23 mouse cellular contexts compared by ENCODE assay signal in the genomic region with DNA sequence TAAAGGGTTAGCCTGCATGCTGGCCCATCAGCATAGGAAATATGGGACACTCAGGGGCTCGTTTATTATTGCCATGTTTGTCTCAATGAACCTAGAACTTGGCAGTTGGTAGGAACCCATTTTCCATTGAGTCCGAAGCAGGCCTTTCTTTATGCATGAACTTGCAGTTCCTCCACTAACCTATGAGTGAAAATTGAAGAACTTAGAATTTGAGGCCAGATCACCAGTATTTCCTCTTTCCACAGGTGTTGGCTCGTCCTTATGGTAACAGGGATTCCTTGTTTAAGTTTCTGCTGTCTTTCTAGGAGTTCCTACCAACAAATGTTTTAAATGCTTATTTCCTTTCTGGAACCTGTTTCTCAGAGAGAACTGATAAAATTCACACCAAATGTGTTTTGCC.
DNase-seq lines count a peak whose midpoint lies in the region; ATAC-seq and TF ChIP-seq lines count a peak whose summit lies in the region.
"Had no signal": no experiment of that assay in that cellular context is flagged by ENCODE, and none has a peak within 500 bp of the region (broad histone marks: within the 10 kb centered on the region; RNA-seq: fewer than 3 reads in every experiment).

No protein-coding gene starts in this region.

- in situ Hi-C loops in CH12.LX (cut with MboI; ENCODE audit: low pct_ligation_motif_present, low pct_unique_long_range_greater_than_20kb, low sequenced_read_pairs) = no loop called here

- TF ChIP-seq CTCF in CH12.LX (conservative IDR thresholded peaks at IDR 0.05 in 1 of 2, IDR thresholded peaks at IDR 0.05 in 1 of 2; ENCODE audit: low read depth in 2 of 2, low read length in 2 of 2) = no peak
- no peak for TF ChIP-seq CTCF in MEL (IDR thresholded peaks at IDR 0.05 in 2 of 3, conservative IDR thresholded peaks at IDR 0.05 in 1 of 3; ENCODE audit: control insufficient read depth in 1 of 3, insufficient read depth in 1 of 3, low read depth in 2 of 3, low read length in 3 of 3, poor library complexity in 1 of 3, severe bottlenecking in 1 of 3)

- dilution Hi-C loops in CH12.LX (cut with MboI; ENCODE audit: extremely low pct_ligation_motif_present, extremely low pct_unique_long_range_greater_than_20kb, low sequenced_read_pairs) = no loop called here

- H3K27me3 ChIP-seq in CH12.LX (replicated peaks) (no peaks in the 10 kb centered on the region), MEL (ENCODE audit: control insufficient read depth in 1 of 2, insufficient read depth in 2 of 2, low read length in 2 of 2) (no peaks in the 10 kb centered on the region)
- H3K27me3 ChIP-seq: embryonic facial prominence, embryonic 13.5 days; embryonic facial prominence, embryonic 15.5 days; forebrain, embryonic 12.5 days had no signal

- H3K4me2 ChIP-seq in CH12.LX (ENCODE audit: insufficient read depth, low read depth, poor library complexity, severe bottlenecking) = no peak overlapping the region
- H3K4me2 ChIP-seq: embryonic facial prominence, embryonic 13.5 days; embryonic facial prominence, embryonic 15.5 days; forebrain, embryonic 12.5 days had no signal

- H3K9me3 ChIP-seq in CH12.LX (replicated peaks; ENCODE audit: low read length) = no peaks in the 10 kb centered on the region
- H3K9me3 ChIP-seq in MEL (replicated peaks; ENCODE audit: insufficient read depth, low read length) = no peaks in the 10 kb centered on the region
- H3K9me3 ChIP-seq: embryonic facial prominence, embryonic 13.5 days; embryonic facial prominence, embryonic 15.5 days; forebrain, embryonic 10.5 days; forebrain, embryonic 12.5 days had no signal

- no peaks in the 10 kb centered on the region for H3K36me3 ChIP-seq in CH12.LX (replicated peaks in 1 of 2; ENCODE audit: control insufficient read depth in 1 of 2, insufficient read depth in 1 of 2, low read length in 1 of 2)
- H3K36me3 ChIP-seq in MEL (ENCODE audit: control insufficient read depth in 1 of 2, insufficient read depth in 2 of 2, low read length in 2 of 2) = peaks cover 0 to 41% of the 10 kb centered on the region in 2 experiments; a peak in 2 of 4 replicates
- H3K36me3 ChIP-seq: embryonic facial prominence, embryonic 13.5 days; embryonic facial prominence, embryonic 15.5 days; forebrain, embryonic 10.5 days; forebrain, embryonic 12.5 days had no signal

- H3K9ac ChIP-seq in CH12.LX (ENCODE audit: insufficient read depth, low read depth) (no peak overlapping the region; the same call in 1 of the 2 replicates), MEL (ENCODE audit: control insufficient read depth, low read depth, low read length, poor library complexity, severe bottlenecking) (no peak overlapping the region)
- H3K9ac ChIP-seq: embryonic facial prominence, embryonic 13.5 days; embryonic facial prominence, embryonic 15.5 days; forebrain, embryonic 12.5 days had no signal

- H3K79me2 ChIP-seq in CH12.LX (replicated peaks; ENCODE audit: control insufficient read depth, extremely low read depth, insufficient read depth, poor library complexity, severe bottlenecking) (no peaks in the 10 kb centered on the region), MEL (ENCODE audit: control insufficient read depth, insufficient read depth, low read length, poor library complexity) (no peaks in the 10 kb centered on the region; the same call in 1 of the 2 replicates)

- no peak overlapping the region for H3K4me3 ChIP-seq in CH12.LX (replicated peaks in 1 of 3; ENCODE audit: low read depth in 2 of 3, low read length in 2 of 3, poor library complexity in 1 of 3)
- no peak overlapping the region for H3K4me3 ChIP-seq in MEL (ENCODE audit: control insufficient read depth in 1 of 2, insufficient read depth in 1 of 2, low read depth in 2 of 2, low read length in 2 of 2)
- H3K4me3 ChIP-seq: embryonic facial prominence, embryonic 13.5 days; embryonic facial prominence, embryonic 15.5 days; forebrain, embryonic 10.5 days; forebrain, embryonic 12.5 days had no signal

- TF ChIP-seq EP300 in CH12.LX (IDR thresholded peaks at IDR 0.05; ENCODE audit: low read length) (peak; percentile 29; the same call in 1 of the 2 replicates), MEL (IDR thresholded peaks at IDR 0.05; ENCODE audit: low read depth in 1 of 2, low read length in 2 of 2) (no peak)

- no peak for TF ChIP-seq RAD21 in CH12.LX (IDR thresholded peaks at IDR 0.05; ENCODE audit: low read depth, low read length)
- TF ChIP-seq RAD21 in MEL (IDR thresholded peaks at IDR 0.05; ENCODE audit: low read depth, low read length) = no peak

- H3K4me1 ChIP-seq in CH12.LX (ENCODE audit: control insufficient read depth in 1 of 2, insufficient read depth in 2 of 2) (peaks cover 8 to 21% of the 10 kb centered on the region in 2 experiments), MEL (ENCODE audit: control insufficient read depth in 1 of 2, insufficient read depth in 2 of 2, low read length in 2 of 2) (peaks cover 24 to 32% of the 10 kb centered on the region in 2 experiments)
- H3K4me1 ChIP-seq: embryonic facial prominence, embryonic 15.5 days had no signal

- H3K27ac ChIP-seq in CH12.LX (ENCODE audit: insufficient read depth, low read depth) (no peak overlapping the region), MEL (ENCODE audit: control insufficient read depth, low read depth, low read length) (peak overlapping the region; percentile 33)
- H3K27ac ChIP-seq: embryonic facial prominence, embryonic 13.5 days; embryonic facial prominence, embryonic 15.5 days; forebrain, embryonic 10.5 days; forebrain, embryonic 12.5 days had no signal

- 0 out of 2 replicates have a peak, but pooled peaks have one; percentile 14 for ATAC-seq in common myeloid progenitor, adult 5-6 weeks (replicated peaks; ENCODE audit: low read depth, poor library complexity, severe bottlenecking)
- peak; percentile 36 for ATAC-seq in megakaryocyte, adult 5-6 weeks (ENCODE audit: poor library complexity, severe bottlenecking)
- no peak for ATAC-seq in erythroid progenitor cell, adult 5-6 weeks (replicated peaks; ENCODE audit: low FRiP score, poor library complexity, severe bottlenecking)
- ATAC-seq in CD4-positive, CD25-positive, alpha-beta regulatory T cell, adult 4 months = no peak
- ATAC-seq: forebrain, embryonic 14.5 days; forebrain, embryonic 16.5 days had no signal

- DNase-seq in CH12.LX (ENCODE audit: extremely low read depth) (peak; percentile 42), MEL (ENCODE audit: low read depth, low spot score) (peak; percentile 61)
- DNase-seq in adrenal gland, postnatal 14 days = no peak
- DNase-seq in ovary, adult 18-20 months (ENCODE audit: low spot score) = no peak
- DNase-seq: adrenal gland, adult 2 months; adrenal gland, postnatal 10 days; adrenal gland, postnatal 36 days; cerebellum, adult 11-12 months; cerebellum, adult 2 months; cerebellum, adult 9-10 months; cerebellum, postnatal 10 days; cerebellum, postnatal 25 days; embryo, embryonic 11 days had no signal

- TF ChIP-seq POLR2A in CH12.LX (IDR thresholded peaks at IDR 0.05; ENCODE audit: low read depth, low read length) (no peak), MEL (IDR thresholded peaks at IDR 0.05; ENCODE audit: control insufficient read depth in 1 of 2, insufficient read depth in 1 of 2, low read depth in 1 of 2, low read length in 2 of 2, poor library complexity in 1 of 2) (no peak)

TF ChIP-seq in CH12.LX, 34 proteins besides CTCF, POLR2A, EP300 and RAD21 (continues in another document):
- TF ChIP-seq BHLHE40 (IDR thresholded peaks at IDR 0.05; ENCODE audit: low read depth, low read length) (no peak), CHD1 (IDR thresholded peaks at IDR 0.05; ENCODE audit: low read depth, low read length) (no peak), JUND (conservative IDR thresholded peaks at IDR 0.05; ENCODE audit: low read depth, low read length) (no peak), HCFC1 (IDR thresholded peaks at IDR 0.05; ENCODE audit: low read depth, low read length) (no peak), RCOR1 (conservative IDR thresholded peaks at IDR 0.05; ENCODE audit: low read depth, low read length) (no peak), MAX (IDR thresholded peaks at IDR 0.05; ENCODE audit: low read length) (no peak), CHD2 (IDR thresholded peaks at IDR 0.05; ENCODE audit: low read length) (no peak), ZNF384 (IDR thresholded peaks at IDR 0.05; ENCODE audit: low read depth, low read length) (no peak), ETS1 (conservative IDR thresholded peaks at IDR 0.05; ENCODE audit: low read depth, low read length) (no peak), USF2 (conservative IDR thresholded peaks at IDR 0.05; ENCODE audit: low read depth, low read length) (no peak), MEF2A (IDR thresholded peaks at IDR 0.05; ENCODE audit: borderline replicate concordance, low read depth, low read length) (no peak), NELFE (IDR thresholded peaks at IDR 0.05; ENCODE audit: low read depth, low read length) (no peak), MAZ (IDR thresholded peaks at IDR 0.05; ENCODE audit: low read depth, low read length) (no peak), IRF4 (IDR thresholded peaks at IDR 0.05; ENCODE audit: low read depth, low read length) (no peak), MAFK (IDR thresholded peaks at IDR 0.05; ENCODE audit: insufficient replicate concordance, low read length) (no peak)

TF ChIP-seq in MEL, 35 proteins besides CTCF, POLR2A, EP300 and RAD21:
- no peak for TF ChIP-seq USF2 (IDR thresholded peaks at IDR 0.05; ENCODE audit: borderline replicate concordance in 1 of 2, insufficient read depth in 1 of 2, low read depth in 1 of 2, low read length in 2 of 2)
- TF ChIP-seq ETS1 (IDR thresholded peaks at IDR 0.05; ENCODE audit: low read depth, low read length) = no peak
- TF ChIP-seq USF1 (IDR thresholded peaks at IDR 0.05; ENCODE audit: low read depth, low read length) = no peak
- TF ChIP-seq UBTF (IDR thresholded peaks at IDR 0.05; ENCODE audit: borderline replicate concordance, insufficient read depth, low read depth, low read length) = no peak
- TF ChIP-seq ZNF384 (IDR thresholded peaks at IDR 0.05; ENCODE audit: low read depth, low read length) = no peak
- no peak for TF ChIP-seq GATA1 (IDR thresholded peaks at IDR 0.05; ENCODE audit: low read depth, low read length)
- TF ChIP-seq MAX (IDR thresholded peaks at IDR 0.05; ENCODE audit: low read length) = no peak
- TF ChIP-seq E2F4 (IDR thresholded peaks at IDR 0.05; ENCODE audit: borderline replicate concordance, low read depth, low read length) = no peak

Comparison
In these comparisons a context has a peak if more than half of its experiments do, and no peak if none do; other contexts are left out.
1. DNase-seq: peak in CH12.LX (single experiment) and MEL (single experiment); none in adrenal gland, postnatal 14 days (single experiment) and ovary, adult 18-20 months (single experiment).
2. ATAC-seq: peak in common myeloid progenitor, adult 5-6 weeks (single experiment) and megakaryocyte, adult 5-6 weeks (single experiment); none in erythroid progenitor cell, adult 5-6 weeks (single experiment) and CD4-positive, CD25-positive, alpha-beta regulatory T cell, adult 4 months (single experiment).